Mouse (Mus musculus): Measurements from ENCODE around the gene Pth1r.

The Pth1r gene

DNA sequence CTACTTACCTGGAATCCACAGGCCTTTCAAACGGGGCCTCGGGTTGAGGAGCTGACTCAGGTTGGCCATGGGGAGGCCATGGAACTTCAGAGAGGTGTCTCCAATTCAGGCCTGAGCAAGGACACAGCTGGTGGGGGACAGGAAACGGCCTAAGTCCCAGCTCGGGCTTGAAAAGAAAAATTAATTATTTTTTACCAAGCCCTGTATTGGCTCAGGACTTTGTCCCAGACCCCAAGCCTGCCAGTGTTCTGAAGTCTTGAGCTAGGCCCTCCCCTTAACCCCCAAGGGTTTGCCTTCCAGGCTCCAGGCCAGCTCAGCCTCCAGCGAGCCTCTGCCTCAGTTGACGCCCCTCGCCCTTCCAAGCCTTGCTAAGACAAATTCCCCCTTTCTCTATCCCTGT lies at the start of gene Pth1r:
Gene Pth1r, minus strand, starts transcription at position 185 of the 400 bp plus-strand sequence.
- no peak for DNase-seq (ENCODE audit: low spot score)

DNA sequence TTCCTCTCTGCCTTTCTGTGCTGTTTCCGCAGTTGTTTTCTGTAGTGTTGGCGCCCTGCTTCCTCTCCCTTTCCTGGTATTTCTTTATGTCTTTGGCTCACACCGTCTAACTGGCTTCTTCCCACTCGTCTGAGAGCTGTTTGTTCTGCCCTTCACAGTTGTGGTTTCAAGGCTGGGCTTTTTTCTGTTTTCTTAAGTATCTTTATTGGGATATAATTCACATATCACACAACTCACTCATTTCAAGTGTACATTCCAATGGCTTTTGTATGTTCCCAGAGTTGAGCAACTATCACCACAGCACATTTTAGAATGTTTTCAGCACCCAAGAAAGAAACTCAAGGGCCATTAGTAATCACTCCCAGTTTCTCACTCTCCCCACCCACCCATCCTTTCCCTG lies 43.5 kb upstream of the Pth1r start:
- DNase-seq (ENCODE audit: low spot score), result no peak

GRCm38 (mm10) chr9:110788169-110788568 lies 41.2 kb upstream of the Pth1r start:
- DNase-seq (ENCODE audit: low spot score), result no peak

DNA sequence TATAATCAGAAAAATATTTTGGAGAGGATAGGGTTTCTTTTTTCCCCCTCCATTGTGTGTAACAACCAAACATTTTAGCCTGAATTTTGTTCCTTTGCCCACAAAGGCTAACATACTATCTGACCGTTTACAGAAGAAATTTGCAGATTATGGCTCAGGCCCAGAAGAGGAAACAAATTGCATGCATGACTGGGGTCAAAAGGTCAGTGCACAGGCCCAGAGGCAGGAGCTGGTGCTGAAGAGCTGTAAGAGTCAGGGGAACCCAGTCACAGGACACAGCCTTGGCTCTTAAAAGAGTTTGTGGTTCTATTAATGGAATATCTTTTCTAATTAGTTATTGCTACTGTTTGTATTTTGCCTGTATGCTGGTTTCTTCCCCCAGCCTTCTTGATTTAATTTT lies 36.7 kb upstream of the Pth1r start:
- no peak for DNase-seq (ENCODE audit: low spot score)

- DNase-seq (ENCODE audit: low spot score), result peak; percentile 83
These were observed 34.8 kb upstream of the Pth1r start for GRCm38 (mm10) chr9:110781731-110782130.

DNA sequence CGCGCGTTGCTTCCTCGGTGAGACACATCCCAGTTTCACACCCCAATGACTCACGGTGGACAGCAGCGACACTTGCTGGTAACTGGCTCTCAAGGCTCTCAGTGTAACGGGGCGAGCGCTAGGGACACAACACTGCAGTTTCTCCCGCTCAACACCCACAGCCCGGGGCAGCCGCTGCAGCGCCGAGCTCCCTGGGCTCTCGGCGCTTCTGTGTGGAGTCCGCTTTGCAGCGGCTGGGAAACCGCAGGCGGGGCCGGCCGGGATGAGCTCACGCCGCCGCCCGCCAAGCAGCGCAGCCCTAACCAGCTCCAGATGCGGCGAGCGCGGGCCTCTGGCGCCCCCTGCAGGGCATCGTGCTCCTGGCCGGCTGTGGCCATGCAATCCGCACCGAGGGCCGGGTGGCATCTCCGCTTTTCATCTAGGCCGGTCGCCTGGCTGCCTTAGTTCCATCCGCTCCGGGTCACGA lies 34.3 kb upstream of the Pth1r start:
- peak; percentile 98 for DNase-seq (ENCODE audit: low spot score)

DNA sequence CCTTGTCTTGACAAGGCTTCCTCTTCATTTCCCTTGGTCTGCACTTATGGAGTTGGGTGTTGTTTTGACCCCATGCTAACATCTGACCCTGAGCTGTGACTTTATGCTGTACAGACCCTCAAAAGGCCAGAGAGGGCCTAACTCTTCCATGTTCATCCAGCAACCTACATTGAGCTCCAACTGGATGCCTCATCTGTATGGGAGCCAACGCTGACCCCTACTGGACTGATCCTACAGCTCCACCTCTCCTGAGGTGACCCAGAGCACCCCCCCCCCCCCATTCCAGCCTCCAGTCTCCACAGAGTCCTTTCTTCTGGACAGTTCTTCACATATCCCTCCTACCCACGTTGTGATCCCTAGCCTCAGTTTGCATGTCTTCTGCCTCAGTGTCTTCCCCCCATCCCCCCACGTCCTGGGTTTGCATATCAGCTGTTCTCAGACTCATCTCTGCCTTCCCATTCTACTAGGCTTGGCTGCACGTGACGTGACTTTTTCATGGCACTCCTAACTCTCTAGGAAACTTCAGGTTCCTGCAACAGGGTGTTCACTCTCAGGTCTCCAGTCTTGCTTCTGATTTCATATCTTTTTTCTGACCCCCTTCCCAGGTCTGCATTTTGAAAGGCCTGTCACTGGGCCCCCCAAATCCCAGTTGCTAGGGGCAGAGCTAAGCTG lies 32.4 kb upstream of the Pth1r start:
- no peak for DNase-seq (ENCODE audit: low spot score)

GRCm38 (mm10) chr9:110778559-110778958 lies 31.6 kb upstream of the Pth1r start:
- DNase-seq (ENCODE audit: low spot score), result no peak

DNA sequence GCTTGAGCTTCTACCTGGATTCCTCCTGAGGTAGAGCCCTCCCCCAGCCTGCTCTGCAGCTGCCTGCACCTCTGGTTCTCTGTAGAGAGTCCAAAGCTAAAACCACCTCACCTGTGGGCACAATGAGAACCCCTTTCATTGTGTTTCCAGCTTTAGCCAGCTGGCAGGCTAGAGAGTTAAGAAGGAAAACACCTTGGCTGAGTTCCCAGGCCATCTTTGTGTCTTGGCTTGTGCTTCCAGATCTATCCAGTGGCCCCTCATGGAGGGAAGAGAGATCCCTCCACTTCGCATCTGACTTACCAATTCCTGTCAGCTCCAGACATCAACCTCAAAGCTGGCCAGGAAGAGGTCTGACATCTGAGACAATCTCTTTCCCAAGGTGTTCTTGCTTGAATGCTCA lies 31.2 kb upstream of the Pth1r start:
- no peak for DNase-seq (ENCODE audit: low spot score)

DNA sequence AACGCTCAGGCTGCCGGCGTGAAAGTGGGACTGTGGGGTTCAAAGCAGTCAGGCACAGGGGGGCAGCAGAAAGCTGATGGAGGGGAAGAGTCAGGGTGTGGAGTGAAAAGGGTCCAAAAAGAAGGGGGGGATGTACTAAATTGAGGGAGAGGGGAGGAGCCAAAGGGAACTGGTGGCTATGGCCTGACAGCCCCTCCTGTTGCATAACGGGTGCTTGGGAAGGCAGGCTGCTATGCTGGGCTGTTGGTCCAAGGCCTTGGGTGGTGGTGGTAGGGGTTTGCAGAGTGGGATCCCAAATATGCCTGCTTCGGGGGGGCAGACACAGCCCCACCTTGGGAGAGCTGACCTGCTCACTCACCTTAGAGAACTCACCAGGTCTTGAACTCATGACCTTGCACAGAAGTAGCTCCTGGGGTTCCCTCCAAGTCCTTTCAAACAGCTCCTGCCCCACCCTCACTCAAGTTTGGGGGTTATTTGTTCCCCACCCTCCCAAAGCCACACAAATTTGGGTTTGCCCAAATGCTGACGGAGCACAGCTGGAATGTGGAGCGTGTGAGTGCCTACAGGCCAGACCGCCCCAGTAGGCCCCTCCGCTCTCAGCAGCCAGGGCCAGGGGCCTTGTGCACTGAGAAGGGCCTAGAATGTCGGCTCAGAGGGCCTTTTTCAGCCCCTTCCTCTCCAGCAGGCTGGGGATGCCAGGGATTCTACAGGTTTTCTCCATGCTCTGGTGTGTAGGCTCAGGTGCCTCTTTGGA lies 28.5 kb upstream of the Pth1r start:
- DNase-seq (ENCODE audit: low spot score), result no peak

GRCm38 (mm10) chr9:110774403-110775268 lies 27.7 kb upstream of the Pth1r start:
- no peak for DNase-seq (ENCODE audit: low spot score)

DNA sequence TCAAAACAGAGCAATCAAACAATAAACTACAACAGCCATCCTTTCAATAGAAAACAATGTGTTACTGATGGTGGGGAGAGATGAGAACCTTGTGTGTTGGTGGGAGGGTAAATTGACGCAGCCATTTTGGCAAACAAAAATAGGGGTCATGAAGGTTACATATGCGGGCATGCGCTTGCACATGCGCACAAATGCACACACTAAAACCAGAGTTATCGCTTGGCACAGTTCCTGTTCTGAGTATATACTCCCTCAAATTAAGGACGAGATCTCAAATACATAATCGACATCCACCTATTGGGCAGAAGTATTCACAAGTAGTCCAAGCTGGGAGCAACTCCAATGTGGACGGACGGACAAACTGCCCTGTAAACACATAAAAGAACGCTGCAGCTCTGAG lies 25.4 kb upstream of the Pth1r start:
- no peak for DNase-seq (ENCODE audit: low spot score)

DNA sequence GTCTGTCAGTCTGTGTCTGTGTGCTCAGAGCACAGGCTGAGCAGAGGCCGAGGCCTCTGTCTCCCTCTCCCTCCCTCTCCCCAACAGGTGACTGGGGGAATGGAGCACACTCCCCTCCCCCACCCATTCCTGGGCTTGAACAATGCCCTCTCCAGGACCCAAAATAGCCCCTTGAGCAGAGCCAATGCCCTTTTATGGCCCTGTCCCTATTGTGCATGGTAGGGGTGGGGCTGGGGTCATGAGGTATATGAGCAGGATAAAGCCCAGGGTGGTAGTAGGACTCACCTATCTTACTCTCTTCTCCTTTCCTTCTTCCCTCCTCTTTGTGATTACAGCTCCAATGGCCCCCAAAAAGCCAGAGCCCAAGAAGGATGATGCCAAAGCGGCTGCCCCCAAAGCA lies 16.5 kb upstream of the Pth1r start:
- DNase-seq (ENCODE audit: low spot score), result no peak

GRCm38 (mm10) chr9:110762763-110763162 lies 15.8 kb upstream of the Pth1r start:
- DNase-seq (ENCODE audit: low spot score), result no peak

GRCm38 (mm10) chr9:110760886-110761285 lies 13.9 kb upstream of the Pth1r start:
- no peak for DNase-seq (ENCODE audit: low spot score)

DNA sequence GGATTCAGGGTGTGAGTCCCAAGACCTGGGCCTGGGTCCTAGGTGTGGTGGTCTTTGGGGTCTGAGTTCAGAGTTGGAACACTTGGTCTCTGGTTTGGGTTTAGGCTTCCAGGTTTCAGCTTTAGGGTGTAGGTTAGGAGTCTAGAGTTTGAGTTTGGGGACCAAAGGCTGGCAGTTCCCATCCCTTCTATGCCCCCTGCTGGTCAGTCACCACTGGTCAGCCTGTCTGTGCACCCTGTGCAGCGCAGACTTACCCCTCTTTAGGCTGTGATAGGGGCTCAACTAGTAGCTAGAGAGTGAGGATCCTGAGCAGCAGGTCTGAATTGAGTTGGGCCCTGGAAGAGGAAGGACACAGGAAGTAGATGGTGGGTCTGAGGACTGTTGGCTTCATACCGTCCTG lies 12.3 kb upstream of the Pth1r start:
- DNase-seq (ENCODE audit: low spot score), result peak; percentile 57

GRCm38 (mm10) chr9:110758605-110759004 lies 11.7 kb upstream of the Pth1r start:
- peak; percentile 80 for DNase-seq (ENCODE audit: low spot score)

DNA sequence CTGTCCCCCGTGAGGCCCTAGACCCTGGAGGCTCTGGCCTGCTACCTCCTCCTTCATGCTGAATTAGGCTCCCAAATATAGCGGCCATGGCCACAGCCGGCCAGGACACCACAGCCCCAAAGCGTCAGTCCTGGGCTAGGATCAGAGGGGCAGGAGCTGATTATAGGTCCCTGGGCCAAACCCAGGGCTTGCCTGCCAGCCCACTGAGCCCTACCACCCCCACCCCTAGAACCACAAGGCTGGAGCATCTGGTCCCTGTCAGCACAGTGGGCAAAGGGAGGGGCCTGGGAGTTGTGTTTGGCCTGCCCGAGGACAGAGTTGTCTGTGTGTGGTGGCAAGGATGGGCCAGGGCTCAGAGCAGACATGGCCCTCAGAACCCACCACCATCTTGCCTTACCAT lies 10.9 kb upstream of the Pth1r start:
- no peak for DNase-seq (ENCODE audit: low spot score)

DNA sequence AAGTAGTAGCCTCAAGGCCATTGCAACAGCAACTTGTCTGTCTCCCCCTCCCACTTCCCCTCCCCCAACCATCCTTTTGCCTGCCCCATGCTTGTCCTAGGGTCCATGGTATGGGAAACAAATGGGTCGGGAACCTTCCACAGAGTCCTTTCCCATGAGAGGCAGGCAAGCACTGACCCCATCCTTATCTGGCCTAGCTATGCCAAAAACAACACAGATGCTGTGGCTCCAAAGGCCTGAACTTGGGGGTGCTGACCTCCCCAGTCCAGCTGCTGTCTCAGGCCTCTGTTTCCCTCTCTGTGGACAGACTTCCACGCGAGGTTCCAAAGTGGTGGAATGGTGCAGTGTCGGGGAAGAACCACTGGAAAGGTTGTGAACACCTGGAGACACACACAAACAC lies 6.8 kb upstream of the Pth1r start:
- DNase-seq (ENCODE audit: low spot score), result no peak

DNA sequence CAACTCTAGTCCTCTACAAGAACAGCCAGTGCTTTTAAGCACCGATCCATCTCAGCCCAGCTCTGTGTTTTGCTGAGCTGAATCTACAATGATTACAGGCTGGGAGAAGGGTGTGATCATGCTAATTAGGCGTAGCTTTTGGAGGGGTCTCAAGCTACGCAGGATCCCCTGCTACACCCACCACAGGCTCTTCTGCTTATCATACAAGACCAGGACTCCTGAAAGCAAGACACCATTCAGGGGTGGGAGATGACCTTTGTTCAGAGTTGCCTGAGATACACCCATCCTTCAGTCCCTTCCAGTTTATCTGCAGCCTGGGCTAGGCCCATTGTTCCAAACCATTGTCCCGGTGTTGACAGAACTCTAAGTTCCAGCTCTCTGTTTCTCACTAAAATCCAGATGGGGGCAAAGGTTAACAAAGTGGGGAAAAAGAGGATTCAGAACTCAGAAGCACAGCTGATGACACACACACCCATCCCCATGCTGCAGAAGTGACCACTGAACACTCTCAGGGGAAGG lies 6.0 kb upstream of the Pth1r start:
- no peak for DNase-seq (ENCODE audit: low spot score)

- DNase-seq (ENCODE audit: low spot score), result no peak
These were observed 4.5 kb upstream of the Pth1r start for GRCm38 (mm10) chr9:110751412-110751811.

DNA sequence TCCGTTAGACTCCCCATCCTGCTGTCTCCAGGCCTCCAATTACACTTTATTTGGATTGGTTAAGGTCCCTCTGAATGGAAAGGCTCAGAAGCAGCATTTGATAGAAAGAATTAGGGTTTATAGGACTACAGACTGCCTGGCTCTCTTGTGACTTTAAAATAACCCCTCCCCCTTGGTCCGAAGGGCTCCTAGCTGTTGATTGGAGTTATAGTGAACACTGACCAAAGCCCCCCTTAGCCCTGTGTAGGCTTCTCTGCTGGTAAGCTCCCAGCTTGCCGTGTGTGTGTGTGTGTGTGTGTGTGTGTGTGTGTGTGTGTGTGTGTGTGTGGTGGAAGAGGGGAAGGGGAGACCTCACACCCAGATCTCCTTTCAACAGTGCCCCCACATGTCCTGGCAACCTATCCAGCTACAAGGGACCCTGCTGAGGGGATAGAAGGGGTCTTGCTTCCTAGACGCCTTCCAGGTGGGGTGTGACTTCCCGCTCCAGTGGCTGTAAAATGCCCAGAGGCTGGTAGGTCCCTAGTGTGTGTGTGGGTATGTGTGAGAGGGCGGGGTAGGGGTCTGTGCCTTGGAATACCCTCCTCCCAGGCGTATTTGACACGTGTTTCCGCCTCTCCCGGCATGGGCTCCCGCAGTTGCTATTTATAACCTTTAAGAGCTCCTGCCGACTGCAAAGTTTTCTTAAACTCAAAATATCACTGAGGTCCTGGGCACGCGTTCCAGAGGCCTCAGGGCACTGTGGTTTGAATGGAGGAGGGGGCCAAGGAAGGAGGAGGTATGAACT lies 3.7 kb upstream of the Pth1r start:
- DNase-seq (ENCODE audit: low spot score), result no peak
